ENCODE assay signal across 8 mouse cellular contexts in the genomic region with DNA sequence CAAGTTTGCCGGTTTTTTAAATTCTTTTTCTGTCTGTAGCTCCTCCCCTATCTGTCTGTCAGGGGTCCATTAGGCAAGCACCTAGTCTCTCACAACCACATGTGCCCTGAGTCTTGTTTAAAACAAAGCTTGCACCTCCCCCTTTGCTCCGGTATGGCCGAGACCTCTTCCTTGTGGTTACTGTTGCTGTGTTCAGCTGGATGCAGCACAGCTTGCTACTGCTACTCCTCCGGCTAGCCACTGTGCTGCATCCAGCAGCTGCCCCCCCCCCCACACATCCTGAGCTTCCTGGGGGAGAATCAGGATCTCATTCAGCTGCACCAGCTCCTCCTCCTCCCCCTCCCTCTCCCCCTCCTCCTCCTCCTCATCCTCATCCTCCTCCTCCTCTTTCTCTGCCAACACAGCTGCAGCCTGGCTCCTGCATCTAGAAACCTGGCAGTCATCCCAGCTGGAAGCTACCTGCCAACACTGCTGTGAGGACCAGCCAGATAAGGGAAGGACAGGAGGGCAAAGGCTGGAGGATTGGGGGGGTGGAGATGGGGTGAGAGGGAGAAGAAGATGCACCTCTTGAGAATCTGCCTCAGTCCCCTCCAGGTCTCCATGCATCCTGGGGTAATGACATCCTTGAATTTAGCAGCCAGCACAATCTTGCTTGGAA.
DNase-seq lines count a peak whose midpoint lies in the region; ATAC-seq lines count a peak whose summit lies in the region.

No protein-coding gene starts in this region.

- peak; percentile 25 for DNase-seq in Muller cell, postnatal 12 days (ENCODE audit: inconsistent ontology term)
- peak; percentile 81 for DNase-seq in brain, adult 2 months (ENCODE audit: low read depth, low spot score)
- DNase-seq in heart, postnatal 14 days: peak; percentile 56 to 76
- DNase-seq in kidney, postnatal 36 days: peak; percentile 19 to 60
- DNase-seq in telencephalon, adult 2 months (ENCODE audit: low read depth, low spot score): peak; percentile 44

- H3K4me3 ChIP-seq in forebrain, embryonic 12.5 days (replicated peaks): no peak overlapping the region
- H3K4me3 ChIP-seq in midbrain, embryonic 12.5 days: no peak overlapping the region

- H3K36me3 ChIP-seq in forebrain, embryonic 12.5 days (replicated peaks): no peaks in the 10 kb centered on the region
- H3K36me3 ChIP-seq in midbrain, embryonic 12.5 days: no peaks in the 10 kb centered on the region

- 2% methylated on average over 3 of the region's 4 CpGs for WGBS in forebrain, embryonic 12.5 days
- WGBS in midbrain, embryonic 12.5 days: 11% methylated on average over 4 of the region's 4 CpGs

- H3K9ac ChIP-seq in forebrain, embryonic 12.5 days: peak overlapping the region; percentile 21
- no peak overlapping the region for H3K9ac ChIP-seq in midbrain, embryonic 12.5 days (replicated peaks)

- peaks cover 40% of the 10 kb centered on the region for H3K4me1 ChIP-seq in forebrain, embryonic 12.5 days
- H3K4me1 ChIP-seq in midbrain, embryonic 12.5 days: peaks cover 27% of the 10 kb centered on the region

- peak overlapping the region; percentile 40 for H3K4me2 ChIP-seq in forebrain, embryonic 12.5 days
- H3K4me2 ChIP-seq in midbrain, embryonic 12.5 days (replicated peaks): peak overlapping the region; percentile 2; the same call in 1 of the 2 replicates

- H3K27ac ChIP-seq in forebrain, embryonic 12.5 days: no peak overlapping the region
- no peak overlapping the region for H3K27ac ChIP-seq in midbrain, embryonic 12.5 days (replicated peaks)

- ATAC-seq in forebrain, embryonic 12.5 days (ENCODE audit: low FRiP score): peak; percentile 74; the same call in 1 of the 2 replicates
- no peak for ATAC-seq in midbrain, embryonic 12.5 days (ENCODE audit: low FRiP score, low read depth)
- no peak for ATAC-seq in activated CD4-positive, CD25-positive, alpha-beta regulatory T cell, adult 4 months

- H3K9me3 ChIP-seq in forebrain, embryonic 12.5 days: no peaks in the 10 kb centered on the region
- no peaks in the 10 kb centered on the region for H3K9me3 ChIP-seq in midbrain, embryonic 12.5 days

- intact Hi-C loops in heart, postnatal 14 days (cut with DNase I): loop anchor here (5.0 kb wide), 1 partner anchor 84 kb away; no protein-coding TSS in a partner anchor

- H3K27me3 ChIP-seq in forebrain, embryonic 12.5 days: no peaks in the 10 kb centered on the region
- peaks cover 21% of the 10 kb centered on the region for H3K27me3 ChIP-seq in midbrain, embryonic 12.5 days

Comparison
In these comparisons a context has a peak if more than half of its experiments do, and no peak if none do; other contexts are left out.
1. DNase-seq: peak in every context shown above with its lines; median percentile 81 in brain, adult 2 months; 66 in heart, postnatal 14 days; 44 in telencephalon, adult 2 months; 40 in kidney, postnatal 36 days; 25 in Muller cell, postnatal 12 days.